Mouse (Mus musculus) urinary bladder, postnatal 36 days (tissue): ENCODE data around the gene Rnf41.

Experiments
- DNase-seq, 2 experiments: peaks; one replicate each; pipeline ENCODE4 v3.0.0; 2022; ENCODE audit warnings: low spot score in 2 of 2, mixed read lengths in 1 of 2

Gene Rnf41

DNA sequence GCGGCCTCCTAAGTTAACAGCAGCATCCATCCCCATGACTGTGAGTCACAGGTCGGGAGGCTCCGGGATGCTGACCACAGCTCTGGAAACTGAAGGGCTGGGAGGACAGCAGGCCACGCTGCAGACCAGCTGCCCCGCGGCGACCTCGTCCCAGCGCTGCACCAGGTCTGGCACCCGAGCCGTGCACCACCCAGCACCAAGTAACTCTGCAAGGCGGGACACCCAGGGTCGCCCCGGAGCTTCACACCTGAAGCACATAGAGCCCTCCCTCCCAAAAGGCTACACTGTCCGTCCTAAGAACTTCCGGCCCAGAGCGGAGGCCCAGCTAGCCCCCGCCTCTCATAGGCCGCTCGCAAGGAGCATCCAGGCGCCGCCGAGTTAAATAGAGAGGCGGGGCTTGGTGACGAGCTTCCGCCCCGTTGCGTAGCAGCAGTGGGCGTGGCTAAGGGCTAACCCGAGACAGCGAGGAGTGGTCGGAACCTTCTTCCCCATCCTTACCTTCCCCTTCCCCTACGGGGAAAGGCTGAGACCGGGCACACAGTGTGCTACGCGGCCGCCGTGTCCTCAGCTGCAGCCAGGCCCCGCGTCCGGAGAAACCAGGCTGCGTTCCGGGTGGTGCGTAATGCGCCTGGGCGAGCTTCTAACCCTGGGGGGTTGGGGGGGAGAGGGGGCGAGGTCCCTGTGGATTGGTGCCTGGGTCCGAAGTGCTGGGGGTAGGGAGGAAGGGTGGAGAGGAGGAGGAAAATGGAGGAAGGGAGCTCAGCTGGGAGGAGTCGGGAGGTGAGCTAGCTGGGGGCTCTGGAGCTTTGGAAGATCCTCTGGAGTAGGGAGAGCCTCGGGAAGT, at the start of gene Rnf41, which contains the start of gene Nabp2:
Gene Rnf41, plus strand, starts transcription at position 447 of the 844 bp plus-strand sequence.
Gene Nabp2, minus strand, starts transcription at position 282 of the 844 bp plus-strand sequence.
- DNase-seq: peak; percentile 97

GRCm38 (mm10) chr10:128361836-128362235, 49.6 kb upstream of the Rnf41 start:
- no peak for DNase-seq

DNA sequence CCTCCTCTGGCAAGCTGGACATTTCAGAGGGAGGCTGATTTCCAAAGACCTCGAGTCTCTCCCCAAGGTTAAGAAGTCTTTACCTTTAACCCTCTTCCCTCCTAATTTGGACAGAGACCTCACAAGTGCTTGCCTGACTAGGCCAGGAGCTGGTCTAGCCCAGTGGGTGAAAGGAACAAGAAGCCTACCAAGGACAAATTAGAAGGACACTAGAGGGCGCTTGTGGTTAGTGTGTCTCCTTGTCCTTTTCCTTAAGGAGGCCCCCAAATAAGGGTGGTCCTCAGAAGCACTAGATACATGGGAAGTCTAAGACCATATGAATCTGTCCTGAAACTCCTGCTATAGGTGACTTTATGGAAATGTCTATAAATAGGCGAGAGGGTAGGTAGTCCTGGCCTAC, 48.9 kb upstream of the Rnf41 start:
- no peak for DNase-seq

DNA sequence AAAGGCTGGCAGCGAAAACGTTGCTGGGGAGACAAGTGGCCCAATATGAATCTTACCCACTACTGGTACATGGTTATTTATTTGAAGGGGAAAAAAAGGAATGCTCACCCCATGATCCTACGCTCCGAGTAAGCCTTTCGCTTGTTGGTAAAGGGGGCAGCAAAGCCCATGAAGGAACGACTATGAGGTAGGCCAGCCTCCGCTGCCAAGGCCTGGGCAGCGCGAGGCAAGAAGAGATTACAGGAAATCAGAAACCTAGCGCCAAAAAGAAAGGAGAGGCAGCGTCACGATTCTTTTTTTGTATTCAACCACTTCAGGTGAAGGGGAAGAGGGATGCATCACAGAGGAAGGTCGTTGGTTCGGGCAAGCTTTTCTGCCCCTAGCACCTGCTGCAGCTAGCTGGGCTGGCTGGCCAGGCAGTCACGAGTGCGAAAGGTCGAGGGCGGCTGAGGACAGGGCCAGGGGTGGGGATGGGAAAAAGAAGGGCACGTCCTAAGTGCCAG, 43.5 kb upstream of the Rnf41 start:
- DNase-seq: no peak

- peak; percentile 81 to 91 for DNase-seq
Measured at GRCm38 (mm10) chr10:128368402-128369217, 42.8 kb upstream of the Rnf41 start, which contains the start of gene Coq10a. Coq10a (minus strand) TSS chr10:128368997.

GRCm38 (mm10) chr10:128369218-128369543, 42.3 kb upstream of the Rnf41 start:
- DNase-seq: no peak

- no peak for DNase-seq
Measured at GRCm38 (mm10) chr10:128369599-128369998, 41.9 kb upstream of the Rnf41 start.

- no peak for DNase-seq
Measured at GRCm38 (mm10) chr10:128370021-128370420, 41.4 kb upstream of the Rnf41 start.

GRCm38 (mm10) chr10:128370601-128371000, 40.9 kb upstream of the Rnf41 start:
- no peak for DNase-seq

DNA sequence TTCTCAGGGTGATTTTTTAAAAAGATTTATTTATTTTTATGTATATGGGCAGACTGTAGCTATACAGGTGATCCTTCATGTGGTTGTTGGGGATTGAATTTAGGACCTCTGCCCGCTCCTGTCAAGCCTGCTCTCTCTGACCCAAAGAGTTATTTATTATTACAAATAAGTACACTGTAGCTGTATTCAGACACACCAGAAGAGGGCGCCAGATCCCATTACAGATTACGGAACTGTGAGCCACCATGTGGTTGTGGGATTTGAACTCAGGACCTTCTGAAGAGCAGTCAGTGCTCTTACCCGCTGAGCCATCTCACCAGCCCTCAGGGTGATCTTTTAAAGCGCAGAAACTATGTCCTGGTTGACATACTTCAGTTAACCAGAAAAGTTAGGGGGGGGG, 39.3 kb upstream of the Rnf41 start:
- no peak for DNase-seq

- DNase-seq: no peak
Measured at GRCm38 (mm10) chr10:128372989-128373748, 38.3 kb upstream of the Rnf41 start.

GRCm38 (mm10) chr10:128374393-128374792, 37.1 kb upstream of the Rnf41 start:
- no peak for DNase-seq

DNA sequence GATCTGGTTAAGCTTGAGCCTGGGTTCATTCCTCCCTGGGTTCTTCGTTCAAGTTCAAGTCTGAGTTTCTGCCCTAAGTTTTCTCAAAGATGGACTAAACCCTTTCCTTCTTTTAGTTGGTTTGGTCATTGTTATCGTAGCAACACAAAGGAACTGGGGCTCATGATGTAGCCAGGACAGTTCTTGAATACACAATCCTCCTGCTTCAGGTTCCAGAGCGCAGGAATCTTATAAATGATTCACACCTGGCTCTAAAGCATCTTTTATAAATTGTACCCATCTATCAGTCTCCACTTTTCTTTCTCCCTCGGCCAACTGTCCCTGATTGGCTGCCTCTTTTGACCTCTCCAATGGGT, 35.4 kb upstream of the Rnf41 start:
- no peak for DNase-seq

- DNase-seq: peak; percentile 84 to 85
Measured at GRCm38 (mm10) chr10:128376455-128377211, 34.8 kb upstream of the Rnf41 start, which contains the start of gene Ankrd52. Ankrd52 (plus strand) TSS chr10:128377115.

DNA sequence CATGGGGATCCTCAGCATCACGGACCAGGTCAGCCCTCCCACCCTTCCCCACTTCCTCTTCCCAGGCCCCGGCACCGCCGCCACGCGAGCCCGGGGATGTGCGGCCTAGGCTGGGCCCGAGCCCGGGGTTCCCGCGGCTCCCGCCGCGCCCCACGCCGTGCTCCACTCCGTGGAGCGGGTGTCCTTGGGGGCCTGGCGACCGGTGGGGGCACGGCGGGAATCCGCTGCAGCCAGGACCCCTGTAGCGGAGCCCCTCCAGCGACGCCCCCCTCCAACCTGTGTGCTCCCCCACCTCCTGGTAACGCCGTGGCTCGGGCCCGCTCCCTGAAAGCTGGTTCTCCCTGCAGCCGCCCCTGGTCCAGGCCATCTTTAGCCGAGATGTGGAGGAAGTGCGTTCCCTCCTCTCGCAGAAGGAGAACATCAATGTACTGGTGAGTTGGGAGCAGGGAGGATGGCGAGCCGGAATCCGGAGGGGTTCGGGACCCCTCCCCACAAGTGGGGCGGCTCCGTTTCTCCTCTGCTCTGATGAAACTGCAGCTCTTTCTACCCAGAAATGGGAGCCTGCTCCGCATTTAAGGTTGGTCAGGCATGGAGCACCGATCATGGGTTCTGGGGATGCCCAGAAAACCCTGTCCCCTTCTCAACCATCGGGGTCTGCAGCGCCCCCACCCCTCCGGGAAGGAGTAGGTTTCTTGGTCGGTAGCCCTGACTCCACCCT, 34.1 kb upstream of the Rnf41 start:
- DNase-seq: peak; percentile 26 to 28

GRCm38 (mm10) chr10:128377940-128378448, 33.5 kb upstream of the Rnf41 start:
- no peak for DNase-seq

DNA sequence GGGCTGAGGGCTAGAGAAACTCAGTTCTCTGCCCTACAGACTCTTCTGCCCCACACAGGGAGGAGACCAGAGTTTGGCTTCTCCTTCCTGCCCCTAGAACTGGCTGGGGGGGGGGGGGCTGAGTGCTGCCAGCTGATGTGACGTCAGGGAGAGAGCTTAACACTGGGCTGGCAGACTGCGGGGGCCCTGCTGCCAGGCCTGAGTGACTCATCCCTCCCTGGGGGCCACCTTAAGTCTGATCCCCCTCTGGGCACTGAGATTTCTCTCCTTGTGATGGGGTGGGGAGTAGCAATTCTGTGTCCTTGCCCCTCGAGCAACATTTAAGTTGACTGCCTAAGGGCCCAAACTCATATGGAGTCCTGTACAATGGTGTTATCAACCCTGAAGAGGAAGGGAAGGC, 33.0 kb upstream of the Rnf41 start:
- DNase-seq: no peak

DNA sequence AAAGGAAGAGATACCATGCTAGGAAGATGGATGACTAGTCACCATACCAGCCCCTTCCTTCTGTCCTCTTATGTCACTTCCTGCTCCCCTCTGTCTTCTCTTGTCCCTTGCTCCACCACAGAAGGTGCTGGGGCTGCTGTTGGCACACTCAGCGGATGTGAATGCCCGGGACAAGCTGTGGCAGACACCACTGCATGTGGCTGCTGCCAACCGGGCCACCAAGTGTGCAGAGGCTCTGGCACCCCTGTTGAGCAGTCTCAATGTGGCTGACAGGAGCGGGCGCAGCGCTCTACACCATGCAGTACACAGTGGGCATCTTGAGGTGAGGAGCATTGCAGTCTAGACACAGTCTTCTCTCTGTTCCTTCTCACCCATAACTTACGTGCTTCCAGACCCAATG, 32.2 kb upstream of the Rnf41 start:
- no peak for DNase-seq

DNA sequence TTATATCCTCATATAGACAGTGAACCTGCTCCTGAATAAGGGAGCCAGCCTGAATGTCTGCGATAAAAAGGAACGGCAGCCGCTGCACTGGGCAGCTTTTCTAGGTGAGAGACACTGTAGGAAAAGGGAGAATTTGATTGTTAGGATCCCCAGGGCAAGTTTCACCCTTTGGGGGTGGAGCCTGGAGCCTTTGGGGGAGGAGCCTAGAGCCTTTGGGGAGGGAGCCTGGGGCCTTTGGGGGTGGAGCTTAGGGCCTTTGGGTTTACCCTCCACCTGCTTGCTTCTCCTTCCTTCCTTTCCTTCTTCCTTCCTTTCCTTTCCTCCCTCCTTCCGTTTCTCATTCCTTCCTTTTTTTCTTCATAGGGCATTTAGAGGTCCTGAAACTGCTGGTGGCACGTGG, 30.9 kb upstream of the Rnf41 start:
- no peak for DNase-seq

- no peak for DNase-seq
Measured at GRCm38 (mm10) chr10:128382482-128382881, 29.0 kb upstream of the Rnf41 start.
